Mouse (Mus musculus) E14TG2a.4 (cell line): ENCODE results near the gene Scrn3.

ENCODE experiments used
- CTCF ChIP-seq: conservative IDR thresholded peaks from 2 replicates; pipeline ENCODE4 v1.5.1; 2014; ENCODE audit warnings: low read length
- NANOG ChIP-seq: IDR thresholded peaks from 2 replicates; pipeline ENCODE4 v1.6.1; 2014; ENCODE audit warnings: borderline replicate concordance, low read length, mixed read lengths
- POU5F1 ChIP-seq: IDR thresholded peaks from 2 replicates; pipeline ENCODE4 v1.6.1; 2014; ENCODE audit warnings: low read length, borderline replicate concordance

DNA sequence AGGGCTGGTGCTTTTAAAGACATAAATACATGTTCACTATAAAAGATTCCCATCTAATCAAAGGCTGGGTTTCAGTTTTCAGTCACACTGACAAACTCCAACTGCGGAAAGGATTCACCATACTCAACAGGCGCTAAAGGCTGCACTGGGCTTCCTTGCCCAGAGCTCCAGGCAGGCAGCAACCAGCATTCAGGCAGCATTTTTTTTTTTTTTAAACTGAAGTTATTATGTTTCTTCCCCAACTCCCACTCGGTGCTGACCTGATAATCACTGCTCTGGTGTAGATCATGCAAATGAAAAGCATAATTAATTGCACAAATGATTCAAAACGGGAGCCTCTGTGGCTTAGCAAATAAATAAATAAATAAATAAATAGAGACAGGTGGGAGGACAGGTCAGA is 44.6 kb upstream of the Scrn3 start:
- no peak for TF ChIP-seq CTCF
- no peak for TF ChIP-seq POU5F1
- TF ChIP-seq NANOG = no peak
